ENCODE assay signal across 8 mouse cellular contexts in genomic region chr1:133744609-133745008, GRCm38 (mm10). TPM values are rescaled to one million over a fixed set of nuclear protein-coding genes. Genes with fewer than 3 reads are reported as not detected.
DNase-seq lines count a peak whose midpoint lies in the region; ATAC-seq and TF ChIP-seq lines count a peak whose summit lies in the region.

No protein-coding gene starts in this region.

- DNase-seq in 3134 (ENCODE audit: extremely low read depth, insufficient read length, low spot score) (peak; percentile 72), Patski (ENCODE audit: low read depth, low spot score) (peak; percentile 99)
- peak; percentile 76 to 78 for DNase-seq in cerebellum, postnatal 36 days
- DNase-seq in layer of hippocampus, adult 18-20 months (ENCODE audit: low spot score in 2 of 2), result peak; percentile 16 to 61
- peak; percentile 86 for DNase-seq in lung, postnatal 10 days
- DNase-seq in embryo, embryonic 10.5 days (ENCODE audit: low spot score), result no peak
- no peak for DNase-seq in spleen, postnatal 4 days (ENCODE audit: low spot score in 2 of 2)

- H3K36me3 ChIP-seq in heart, embryonic 16.5 days (ENCODE audit: control insufficient read depth, insufficient read depth), result no peaks in the 10 kb centered on the region

- H3K4me1 ChIP-seq in heart, embryonic 16.5 days (ENCODE audit: control insufficient read depth, insufficient read depth, low read length), result peaks cover 16% of the 10 kb centered on the region

- H3K4me3 ChIP-seq in heart, embryonic 16.5 days (ENCODE audit: low read length), result no peak overlapping the region

- no peaks in the 10 kb centered on the region for H3K9me3 ChIP-seq in heart, embryonic 16.5 days (replicated peaks; ENCODE audit: control insufficient read depth, low read length)

- WGBS in heart, embryonic 16.5 days, result 40% methylated on average over 4 of the region's 4 CpGs

- peak overlapping the region; percentile 56 for H3K27ac ChIP-seq in heart, embryonic 16.5 days (ENCODE audit: low read length)

- peak overlapping the region; percentile 23 for H3K9ac ChIP-seq in heart, embryonic 16.5 days (ENCODE audit: low read length)

- POLR2A ChIA-PET in Patski (lab: Charles Lee), result no interaction called here

- in situ Hi-C loops in Patski (cut with MboI; ENCODE audit: low pct_unique_long_range_greater_than_20kb), result no loop called here

- no peak overlapping the region for H3K4me2 ChIP-seq in heart, embryonic 16.5 days (ENCODE audit: low read depth, low read length)

- CTCF ChIA-PET in Patski (lab: Charles Lee), result no interaction called here

- no peaks in the 10 kb centered on the region for H3K27me3 ChIP-seq in Patski
- no peaks in the 10 kb centered on the region for H3K27me3 ChIP-seq in heart, embryonic 16.5 days (ENCODE audit: control insufficient read depth, insufficient read depth, low read length)

- peak; percentile 73 for ATAC-seq in Patski
- ATAC-seq in heart, embryonic 16.5 days (replicated peaks; ENCODE audit: extremely low read depth, insufficient read depth, low FRiP score), result peak; percentile 32; the same call in 1 of the 2 replicates

- no peak for TF ChIP-seq CTCF in Patski (IDR thresholded peaks at IDR 0.05)

RNA-seq across cellular contexts. Expression of gene Lax1, which starts 54.7 kb away (rescaled TPM):
- polyA plus RNA-seq in Patski (2021), result 1.8 TPM
- polyA plus RNA-seq in heart, embryonic 16.5 days (2015; fragmentation: Nextera tagmentation; extraction: Ambion mirVana), result 1.2 and 3.2 TPM in 2 replicates
- not detected for total RNA-seq in layer of hippocampus, adult 18-20 months (2021)

RNA-seq across cellular contexts. Expression of gene Atp2b4, which starts 56.2 kb away (rescaled TPM):
- 5.1 TPM for polyA plus RNA-seq in Patski (2021)
- 10.3 and 11.0 TPM in 2 replicates for polyA plus RNA-seq in heart, embryonic 16.5 days (2015; fragmentation: Nextera tagmentation; extraction: Ambion mirVana)
- total RNA-seq in layer of hippocampus, adult 18-20 months (2021), result 100 to 1,000 TPM in 1 of 2 experiments, 10 to 100 TPM in 1; 70.4 to 100 TPM

Comparison
In these comparisons a context has a peak if more than half of its experiments do, and no peak if none do; other contexts are left out.
1. DNase-seq: peak in 3134 (single experiment), Patski (single experiment), cerebellum, postnatal 36 days (2 of 2), layer of hippocampus, adult 18-20 months (2 of 2) and lung, postnatal 10 days (single experiment); none in embryo, embryonic 10.5 days (single experiment) and spleen, postnatal 4 days (0 of 2).